Mouse (Mus musculus) kidney, adult 9 months (tissue): Measurements from ENCODE around the gene Tapt1.

Source experiments
- DNase-seq: peaks from one replicate; pipeline ENCODE4 v3.0.0; 2022

Gene Tapt1

DNA sequence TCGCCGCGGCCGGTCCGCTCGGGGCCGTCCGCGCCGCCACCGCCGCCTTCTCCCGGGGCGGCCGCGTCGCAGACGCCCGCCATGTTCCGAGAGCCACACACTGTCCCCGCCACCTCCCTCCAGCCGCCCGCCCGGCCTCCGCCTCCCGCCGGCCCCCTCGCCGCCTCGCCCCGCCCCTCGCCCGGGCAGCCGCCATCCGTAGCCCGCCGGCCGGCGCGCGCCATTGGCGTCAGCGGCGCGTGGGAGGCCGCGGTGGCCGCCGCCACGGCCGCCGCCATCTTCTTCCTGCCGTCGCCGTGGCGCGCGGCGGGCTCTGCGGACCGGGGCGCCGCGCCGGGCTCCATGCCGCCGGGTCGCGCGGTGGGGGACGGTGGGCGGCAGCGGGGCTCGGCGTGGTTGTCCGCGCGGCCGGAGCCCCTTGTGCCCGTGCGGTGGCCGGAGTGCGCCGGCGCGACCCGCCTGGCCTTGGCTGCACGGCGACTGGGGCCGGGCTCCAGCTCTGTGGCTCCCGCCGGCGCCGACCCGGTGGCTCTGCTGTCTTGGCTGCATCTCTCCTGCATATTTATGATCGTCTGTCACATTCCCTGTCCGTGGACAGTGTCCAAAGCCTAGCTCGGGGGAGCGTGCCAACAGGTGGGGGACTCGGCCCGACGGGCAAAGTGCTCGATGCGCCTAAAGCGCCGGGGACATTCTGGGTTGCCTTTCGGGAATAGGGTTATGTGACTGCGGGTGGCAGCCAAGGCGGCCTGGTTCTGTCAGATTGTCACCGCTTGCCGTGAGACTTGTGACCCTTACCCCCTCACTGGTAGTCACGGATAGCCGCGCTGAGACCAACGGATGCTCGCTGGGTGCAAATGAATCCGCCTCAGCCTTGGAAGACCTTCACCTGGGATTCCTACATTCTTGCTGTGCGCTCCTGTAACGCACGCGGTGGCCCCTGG lies at the start of gene Tapt1:
Gene Tapt1, minus strand, starts transcription at position 106 of the 941 bp plus-strand sequence.
- DNase-seq = peak; percentile 81

DNA sequence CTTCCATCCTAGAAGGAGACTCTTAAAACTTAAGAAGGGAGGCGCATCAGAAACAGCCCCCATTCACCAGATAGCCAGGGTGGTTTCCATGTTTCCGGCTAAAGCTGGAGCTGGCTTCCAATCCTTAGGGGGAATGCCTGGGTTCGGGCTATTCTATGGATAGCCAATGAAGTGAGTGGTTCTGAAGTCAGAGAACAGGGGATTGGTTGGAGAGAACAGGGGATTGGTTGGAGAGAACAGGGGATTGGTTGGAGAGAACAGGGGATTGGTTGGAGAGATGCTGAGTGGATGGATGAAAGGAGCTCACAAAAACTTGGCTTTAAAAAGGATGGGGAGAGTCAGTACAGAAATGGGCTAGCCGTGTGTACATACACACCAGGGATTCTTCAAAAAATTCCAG lies 45.1 kb upstream of the Tapt1 start:
- no peak for DNase-seq

GRCm38 (mm10) chr5:44268524-44268923 lies 42.1 kb upstream of the Tapt1 start:
- DNase-seq = peak; percentile 67

GRCm38 (mm10) chr5:44261691-44262090 lies 35.3 kb upstream of the Tapt1 start:
- DNase-seq = no peak

DNA sequence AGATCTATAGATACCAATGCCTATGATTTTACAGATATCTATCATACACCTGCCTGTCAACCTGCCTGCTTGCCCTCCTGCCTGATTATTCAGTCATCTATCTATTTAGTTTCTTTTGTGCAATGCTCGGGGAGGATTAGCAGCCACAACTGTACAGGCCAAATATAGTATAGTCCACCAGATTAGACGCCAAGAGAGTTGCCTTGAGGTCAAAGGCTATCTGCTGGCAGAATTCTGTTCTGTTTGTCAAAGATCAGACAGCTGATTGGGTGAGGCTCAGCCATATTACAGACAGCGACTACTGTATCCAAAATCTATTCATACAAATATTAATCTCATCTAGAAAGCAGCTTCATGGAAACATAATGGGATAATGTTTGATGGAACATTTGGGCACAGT lies 34.7 kb upstream of the Tapt1 start:
- DNase-seq = no peak

- DNase-seq = no peak
Observed at GRCm38 (mm10) chr5:44259678-44260077, 33.3 kb upstream of the Tapt1 start.

- peak; percentile 20 for DNase-seq
Observed at GRCm38 (mm10) chr5:44258163-44258562, 31.7 kb upstream of the Tapt1 start.

DNA sequence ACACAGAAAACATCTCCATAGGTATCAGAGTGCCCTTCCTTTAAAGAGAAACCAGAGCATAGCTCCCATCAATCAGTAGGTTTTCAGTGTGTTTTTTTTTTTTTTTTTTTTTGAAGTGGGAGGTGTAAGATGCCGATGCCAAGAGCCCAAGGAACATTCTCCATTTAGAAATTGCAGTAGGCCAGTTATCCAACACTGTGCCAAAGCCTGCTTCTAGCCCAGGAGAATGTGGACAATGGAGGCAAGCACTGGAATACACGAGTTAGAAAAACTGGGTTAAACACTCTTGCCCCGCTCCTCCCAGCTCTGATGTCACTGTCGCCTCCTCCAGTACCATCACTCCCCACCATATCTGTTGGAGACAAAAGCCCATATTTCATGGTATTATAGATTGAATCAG lies 31.0 kb upstream of the Tapt1 start:
- no peak for DNase-seq

DNA sequence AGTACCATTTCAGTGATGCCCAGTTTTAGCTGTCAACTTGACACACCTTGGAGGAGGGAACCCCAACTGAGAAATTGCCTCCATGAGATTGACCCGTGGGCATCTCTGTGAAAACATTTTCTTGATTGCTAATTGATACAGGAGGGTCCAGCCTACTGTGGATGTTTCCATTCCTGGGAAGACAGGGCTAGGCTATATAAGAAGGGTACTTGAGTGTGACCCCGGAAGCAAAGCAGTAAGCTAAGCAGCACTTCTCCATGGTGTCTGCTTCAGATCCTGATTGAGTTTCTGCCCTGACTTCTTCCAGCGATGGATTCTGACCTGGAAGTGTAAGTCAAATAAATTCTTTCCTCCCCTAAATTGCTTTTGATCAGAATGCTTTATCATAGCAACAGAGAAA lies 30.1 kb upstream of the Tapt1 start:
- no peak for DNase-seq

DNA sequence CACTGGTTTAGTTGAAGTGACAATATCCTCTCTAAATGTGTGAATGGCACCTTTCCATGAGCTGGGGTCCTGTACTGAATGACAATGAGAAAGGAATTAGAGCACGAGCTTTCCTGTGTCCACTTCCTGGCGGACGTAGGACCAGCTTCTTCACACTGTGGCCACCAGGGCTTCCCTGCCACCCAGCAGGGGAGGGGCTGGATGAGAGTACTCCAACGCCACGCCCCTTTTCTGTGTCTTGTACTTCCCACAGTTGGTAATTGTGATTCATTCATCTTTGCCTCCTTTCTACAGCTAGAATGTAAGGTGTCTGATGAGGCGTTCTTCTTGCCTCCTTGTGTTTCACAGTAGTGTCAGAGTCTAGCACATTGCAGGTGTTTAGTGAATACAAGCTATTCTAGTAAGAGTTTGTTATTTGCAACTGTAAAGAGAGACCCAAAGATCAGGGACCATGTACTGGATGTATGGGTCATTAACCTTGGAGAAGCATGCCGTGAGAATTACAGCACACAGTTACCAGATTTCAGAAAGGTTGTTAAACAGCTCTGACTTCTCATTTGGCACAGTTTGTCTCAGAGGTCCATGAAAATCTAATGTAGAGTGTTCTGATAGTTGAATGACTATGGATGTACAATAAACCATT lies 29.5 kb upstream of the Tapt1 start:
- no peak for DNase-seq

GRCm38 (mm10) chr5:44253449-44253848 lies 27.0 kb upstream of the Tapt1 start:
- DNase-seq = no peak

- no peak for DNase-seq
Observed at GRCm38 (mm10) chr5:44252395-44252794, 26.0 kb upstream of the Tapt1 start.

- no peak for DNase-seq
Observed at GRCm38 (mm10) chr5:44250211-44250955, 24.0 kb upstream of the Tapt1 start.

DNA sequence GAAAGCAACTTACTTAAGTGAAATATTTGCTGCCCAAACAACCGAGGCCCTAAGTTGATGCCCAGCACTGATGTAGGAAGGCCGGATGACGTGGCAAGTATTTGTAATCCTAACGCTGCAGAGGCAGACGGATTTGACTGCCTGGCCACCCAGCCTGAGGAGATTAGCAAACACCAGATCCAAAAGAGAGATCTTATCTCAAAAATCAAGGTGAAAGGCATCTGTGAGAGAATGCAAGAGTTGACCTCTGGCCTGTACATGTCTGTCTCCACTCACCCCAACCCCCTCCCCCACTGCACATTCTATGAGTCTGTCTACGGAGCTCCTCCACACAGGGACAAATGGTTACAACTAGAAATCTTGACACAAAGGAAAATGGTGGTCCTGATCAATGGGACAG lies 22.9 kb upstream of the Tapt1 start:
- DNase-seq = no peak

GRCm38 (mm10) chr5:44246493-44247217 lies 20.2 kb upstream of the Tapt1 start:
- no peak for DNase-seq

- peak; percentile 49 for DNase-seq
Observed at GRCm38 (mm10) chr5:44244894-44245423, 18.5 kb upstream of the Tapt1 start.

DNA sequence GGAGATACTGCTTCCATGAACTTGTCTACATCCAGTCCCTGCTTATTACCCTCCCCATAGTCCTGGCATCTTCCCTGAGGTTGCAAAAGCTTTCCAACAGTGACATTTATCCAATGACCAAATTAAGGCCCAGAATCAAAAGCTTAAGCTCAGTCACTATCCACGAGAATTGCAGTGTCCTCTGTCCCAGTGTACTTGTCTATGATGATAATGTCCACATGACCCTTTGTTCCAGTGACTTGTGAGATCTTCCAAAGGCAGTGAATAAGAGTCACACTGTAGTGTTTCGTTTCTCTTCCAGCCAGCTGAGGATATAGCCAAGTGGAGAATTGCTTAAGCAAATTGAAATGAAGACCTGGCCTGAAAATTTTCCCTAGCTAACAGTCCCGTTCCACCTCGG lies 16.4 kb upstream of the Tapt1 start:
- DNase-seq = no peak

GRCm38 (mm10) chr5:44241726-44242125 lies 15.3 kb upstream of the Tapt1 start:
- no peak for DNase-seq

DNA sequence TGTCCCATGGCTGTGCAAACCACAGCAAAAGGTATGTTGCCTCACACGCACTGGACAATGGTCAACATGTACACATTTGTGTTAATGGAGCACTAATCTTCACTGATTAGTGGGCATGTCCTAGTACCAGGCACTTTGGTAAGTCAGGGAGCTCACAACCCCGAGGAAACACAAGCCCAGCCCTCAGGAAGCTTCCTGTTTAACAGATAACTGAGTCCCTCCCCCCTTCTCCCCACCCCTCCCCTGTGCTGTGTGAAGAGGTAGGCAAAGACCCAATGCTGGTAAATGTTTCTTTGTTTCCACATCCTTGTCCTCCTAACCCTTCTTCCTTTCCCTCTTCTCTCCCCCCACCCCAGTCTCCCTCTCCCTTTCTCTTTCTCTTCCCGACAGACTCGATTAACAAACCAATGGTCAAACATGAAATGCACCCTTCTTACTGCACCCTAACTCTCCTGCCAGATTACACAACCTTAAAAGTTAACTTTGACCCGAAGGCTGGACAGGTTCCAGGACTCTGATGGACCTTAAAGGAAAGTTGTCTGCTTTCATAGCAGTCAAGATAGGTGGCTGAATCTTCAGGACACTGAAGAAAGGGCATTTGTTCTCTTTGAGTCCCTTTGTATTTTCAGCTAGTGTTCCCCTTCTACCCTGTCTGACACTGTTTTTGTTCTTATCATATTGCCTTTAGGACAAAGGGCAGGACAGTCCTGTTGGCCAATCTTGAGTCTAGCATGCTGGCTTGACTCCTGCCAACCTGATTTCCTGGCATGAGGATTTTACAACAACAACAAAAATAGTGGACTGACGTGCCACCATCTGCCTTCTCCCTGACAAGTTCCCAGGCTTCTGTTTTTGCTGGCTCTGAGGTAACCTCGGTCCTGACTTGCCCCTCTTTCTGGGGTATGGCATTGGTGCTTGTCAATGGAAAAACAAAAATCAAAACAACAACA lies 13.0 kb upstream of the Tapt1 start:
- DNase-seq = peak; percentile 88

- DNase-seq = no peak
Observed at GRCm38 (mm10) chr5:44238201-44238600, 11.8 kb upstream of the Tapt1 start.

DNA sequence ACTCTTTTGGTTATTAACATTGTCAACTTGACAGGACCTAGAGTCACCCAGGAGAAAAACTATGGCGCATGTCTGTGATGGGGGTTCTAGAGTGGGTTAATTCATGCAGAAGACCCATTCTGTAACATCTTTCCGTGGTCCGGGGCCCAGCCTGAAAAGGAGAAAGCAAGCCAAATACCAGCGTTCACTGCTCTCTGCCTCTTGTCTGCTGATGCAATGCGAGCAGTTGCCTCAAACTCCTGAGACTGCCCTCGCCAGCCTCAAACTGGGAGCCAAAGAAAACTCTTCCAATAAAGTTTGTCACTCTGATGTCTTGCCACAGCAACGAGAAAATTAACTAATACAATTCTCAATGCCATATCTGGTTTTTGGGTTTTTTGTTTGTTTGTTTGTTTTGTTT lies 8.2 kb upstream of the Tapt1 start:
- DNase-seq = no peak
